Mouse (Mus musculus): ENCODE results near the gene Unc45a.

GRCm38 (mm10) chr7:80307766-80308165 lies 33.0 kb downstream of the Unc45a start:
- TF ChIP-seq EP300 (IDR thresholded peaks at IDR 0.05; ENCODE audit: low read length) (no peak), CTCF (conservative IDR thresholded peaks at IDR 0.05 in 1 of 2, IDR thresholded peaks at IDR 0.05 in 1 of 2; ENCODE audit: low read depth in 2 of 2, low read length in 2 of 2) (peak in 1 of 2 experiments; percentile 7; a peak in 1 of 4 replicates)
